Mouse (Mus musculus) lung, postnatal 0 days (tissue): ENCODE measurements around the gene Slc19a2.
"Not testable (repeated sequence)": the region's sequence is repeated elsewhere in the genome, so short reads cannot be mapped to it uniquely, and the experiment has no call there.

Experiments
- CTCF ChIP-seq: IDR thresholded peaks from 2 replicates; pipeline ENCODE4 v1.5.1; 2016; ENCODE audit warnings: antibody characterized with exemption, mild to moderate bottlenecking
- EP300 ChIP-seq: IDR thresholded peaks from 2 replicates; pipeline ENCODE4 v1.6.1; 2016; ENCODE audit warnings: antibody characterized with exemption, mild to moderate bottlenecking, control low read depth

DNA sequence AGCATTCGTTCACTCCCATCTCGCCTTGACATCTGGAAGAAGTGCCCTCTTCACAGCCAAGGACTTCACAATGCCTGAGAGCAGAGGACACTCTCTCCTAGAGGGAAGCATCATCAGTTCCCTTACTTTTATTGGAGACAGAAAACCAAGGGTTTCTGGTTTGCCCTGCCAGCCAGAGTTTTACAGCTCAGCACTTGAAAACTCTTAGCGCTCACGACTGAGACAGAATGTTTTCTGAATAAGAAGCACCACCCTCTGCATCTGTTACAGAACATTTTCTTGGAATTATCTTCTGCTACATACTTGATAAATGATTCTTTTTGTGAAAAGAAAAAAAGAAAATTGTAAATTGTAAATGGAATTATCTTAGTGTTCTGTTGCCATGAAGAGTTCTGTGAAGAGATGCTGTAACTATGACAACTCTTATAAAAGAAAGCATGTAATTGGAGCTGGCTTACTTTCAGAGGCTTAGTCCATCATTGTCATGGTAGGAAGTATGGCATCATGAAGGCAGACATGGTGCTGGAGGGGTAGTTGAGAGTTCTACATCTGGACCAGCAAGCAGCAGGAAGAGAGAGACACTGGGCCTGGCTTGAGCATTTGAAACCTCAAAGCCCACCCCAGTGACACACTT, 16.8 kb upstream of the Slc19a2 start:
- TF ChIP-seq CTCF, EP300: not testable (repeated sequence)
